Mouse (Mus musculus): ENCODE measurements around the gene Nmrk1.

- peak; percentile 76 for TF ChIP-seq CTCF (IDR thresholded peaks at IDR 0.05; ENCODE audit: borderline replicate concordance, insufficient read depth, low read depth, low read length)
- no peak for TF ChIP-seq POLR2A (IDR thresholded peaks at IDR 0.05; ENCODE audit: borderline replicate concordance, insufficient read depth, low read length)
Observed at GRCm38 (mm10) chr19:18639552-18639951, 7.8 kb downstream of the Nmrk1 start.
